Mouse (Mus musculus) CH12.LX (cell line): Measurements from ENCODE around the gene Fkbp11.

Source experiments
- BHLHE40 ChIP-seq: IDR thresholded peaks from 2 replicates; pipeline ENCODE4 v1.6.1; 2011; ENCODE audit warnings: mild to moderate bottlenecking, low read depth, low read length, improper control_type of control experiment
- CTCF ChIP-seq, 2 experiments: IDR thresholded peaks in 1 of 2; conservative IDR thresholded peaks in 1 of 2; 2 replicates each; pipeline ENCODE4 v1.5.1; 2011 to 2012; ENCODE audit warnings: low read depth in 2 of 2, low read length in 2 of 2, improper control_type of control experiment in 1 of 2, inconsistent platforms in 1 of 2, mild to moderate bottlenecking in 1 of 2, moderate library complexity in 1 of 2
- MAFK ChIP-seq: IDR thresholded peaks from 2 replicates; pipeline ENCODE4 v1.6.1; 2011; ENCODE audit warnings: low read length, improper control_type of control experiment; ENCODE audit not compliant: insufficient replicate concordance
- ZKSCAN1 ChIP-seq: IDR thresholded peaks from 2 replicates; pipeline ENCODE4 v1.6.1; 2012; ENCODE audit warnings: low read depth, inconsistent platforms, low read length, improper control_type of control experiment, borderline replicate concordance

GRCm38 (mm10) chr15:98677977-98678376 is 50.0 kb downstream of the Fkbp11 start:
- TF ChIP-seq ZKSCAN1 (no peak), CTCF (conservative IDR thresholded peaks at IDR 0.05 in 1 of 2, IDR thresholded peaks at IDR 0.05 in 1 of 2; ENCODE audit: low read depth in 2 of 2, low read length in 2 of 2) (no peak), MAFK (no peak), BHLHE40 (no peak)
